Mouse (Mus musculus): ENCODE measurements around the gene Tmem221.
A peak's percentile ranks its signal among the peaks of the same experiment; 100 is the strongest.

Tmem221 gene

DNA sequence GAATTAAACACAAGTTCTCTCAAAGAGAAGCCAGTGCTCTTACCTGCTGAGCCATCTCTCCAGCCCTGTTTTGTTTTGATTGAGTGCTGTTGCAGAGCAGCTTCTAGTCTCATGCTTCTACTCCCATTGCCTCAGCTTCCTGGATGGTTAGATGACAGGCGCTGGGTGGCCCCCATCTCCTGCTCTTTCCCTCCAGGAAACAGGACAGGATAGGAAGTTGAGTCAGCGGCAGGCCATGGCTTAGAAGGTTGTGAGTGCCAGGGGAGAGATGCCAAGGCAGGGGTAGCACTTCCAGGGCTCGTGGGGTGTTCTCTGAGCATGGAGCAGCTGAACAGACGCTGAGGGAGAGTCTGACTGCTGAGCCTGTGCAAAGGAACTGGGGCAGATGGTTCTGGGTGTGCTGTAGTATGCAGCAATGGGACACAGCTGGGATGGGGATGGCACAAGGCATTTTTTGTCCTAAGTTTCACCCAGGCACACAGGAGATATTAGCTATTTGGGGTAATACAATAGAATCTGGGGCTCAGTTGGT lies 19.3 kb upstream of the Tmem221 start:
- DNase-seq, result no peak

- no peak for DNase-seq
These were observed 16.3 kb upstream of the Tmem221 start for GRCm38 (mm10) chr8:71575020-71575419.

DNA sequence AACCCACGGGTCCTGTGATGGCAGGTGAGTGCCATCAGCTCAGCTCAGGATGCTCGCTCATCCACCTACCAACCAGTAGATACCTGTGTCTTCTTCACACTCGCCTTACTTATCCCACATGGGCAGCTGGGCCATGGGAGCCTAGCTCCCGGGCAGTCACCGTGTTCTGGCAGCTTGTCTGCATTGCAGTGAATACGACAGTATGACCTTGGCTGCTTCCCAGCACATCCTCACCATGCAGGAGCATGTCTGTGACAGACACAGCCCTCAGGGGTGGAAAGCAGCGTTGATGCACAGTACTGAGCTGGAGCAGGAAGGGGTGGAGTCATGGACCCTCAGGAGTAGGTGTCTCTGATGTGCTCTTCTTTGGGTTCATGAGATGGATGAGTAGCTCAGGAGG lies 15.8 kb upstream of the Tmem221 start:
- DNase-seq, result no peak

- DNase-seq, result no peak
These were observed 14.4 kb upstream of the Tmem221 start for GRCm38 (mm10) chr8:71572847-71573633.

DNA sequence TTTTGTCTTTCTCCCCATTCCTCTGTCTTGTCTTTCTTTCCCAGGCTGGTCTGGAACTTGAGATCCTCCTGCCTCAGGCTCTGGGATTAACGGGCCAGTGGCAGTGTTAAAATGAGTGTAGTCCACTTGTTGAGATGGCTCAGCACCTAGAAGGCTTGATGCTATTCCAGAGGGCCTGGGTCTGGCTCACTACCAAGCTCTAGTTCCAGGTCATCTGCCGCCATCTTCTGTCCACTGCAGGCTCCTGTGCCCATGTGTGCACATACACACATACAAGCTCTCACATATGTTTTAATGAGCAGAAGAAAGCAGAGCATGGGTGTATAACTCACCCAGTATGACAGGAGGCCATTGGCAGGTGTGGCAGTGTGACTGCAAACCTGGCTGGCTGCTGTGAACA lies 13.4 kb upstream of the Tmem221 start:
- DNase-seq, result no peak

DNA sequence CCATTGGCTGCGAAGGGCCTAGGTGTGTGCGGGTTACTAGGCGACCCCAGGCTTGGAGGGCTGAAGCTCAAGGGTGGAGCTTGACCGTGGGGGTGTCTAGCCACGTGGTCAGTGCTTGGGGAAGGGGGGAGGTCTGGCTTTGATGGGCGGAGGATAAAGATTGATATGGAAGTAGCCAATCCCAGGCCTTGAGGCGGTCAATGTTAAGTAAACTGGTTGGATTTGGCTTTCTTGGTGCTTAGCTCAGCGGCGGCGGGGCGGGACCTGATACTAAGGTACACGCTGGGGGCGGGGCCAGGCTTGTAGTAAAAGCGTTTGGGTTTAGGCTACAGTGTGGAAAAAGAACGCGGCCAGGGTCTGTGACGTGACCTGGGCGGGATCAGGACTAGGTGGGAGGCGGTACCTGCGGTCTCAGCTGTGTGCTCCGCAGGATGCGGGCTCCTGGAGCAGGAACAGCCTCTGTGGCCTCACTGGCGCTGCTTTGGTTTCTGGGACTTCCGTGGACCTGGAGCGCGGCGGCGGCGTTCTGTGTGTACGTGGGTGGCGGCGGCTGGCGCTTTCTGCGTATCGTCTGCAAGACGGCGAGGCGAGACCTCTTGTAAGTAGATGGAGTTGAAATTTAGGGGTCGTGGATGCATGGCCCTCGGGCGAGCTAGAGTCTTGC lies 11.8 kb upstream of the Tmem221 start:
- peak; percentile 94 for DNase-seq

GRCm38 (mm10) chr8:71569366-71570290 lies 11.0 kb upstream of the Tmem221 start:
- peak; percentile 74 for DNase-seq

GRCm38 (mm10) chr8:71568941-71569340 lies 10.3 kb upstream of the Tmem221 start:
- DNase-seq, result no peak

- DNase-seq, result no peak
These were observed 9.8 kb upstream of the Tmem221 start, which contains the start of gene Slc27a1 for GRCm38 (mm10) chr8:71568387-71568937. Slc27a1 (plus strand) TSS chr8:71568882.

- DNase-seq, result no peak
These were observed 8.9 kb upstream of the Tmem221 start for GRCm38 (mm10) chr8:71567587-71567986.

DNA sequence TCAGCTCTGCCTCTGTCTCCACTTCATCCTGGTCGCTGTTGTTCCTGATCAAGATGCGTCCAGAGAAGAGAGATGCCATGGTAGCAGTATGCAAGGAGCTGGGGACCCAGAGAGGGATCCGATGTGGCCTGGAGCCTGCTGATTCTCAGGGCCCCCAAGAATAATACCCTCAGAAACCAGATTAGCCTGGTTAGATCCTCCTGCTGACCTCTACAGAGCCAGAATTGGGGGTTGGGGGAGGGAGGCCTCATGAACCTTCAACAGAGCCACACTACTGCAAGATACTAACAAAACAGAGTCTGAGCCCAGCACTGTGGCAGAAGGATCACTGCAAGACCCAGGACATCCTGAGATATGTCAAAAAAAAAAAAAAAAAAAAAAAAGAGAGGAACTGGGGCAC lies 7.8 kb upstream of the Tmem221 start, which contains the start of gene Nxnl1:
TSS of gene Nxnl1 (minus strand) at position 101 of the 400 bp plus-strand sequence.
- no peak for DNase-seq

DNA sequence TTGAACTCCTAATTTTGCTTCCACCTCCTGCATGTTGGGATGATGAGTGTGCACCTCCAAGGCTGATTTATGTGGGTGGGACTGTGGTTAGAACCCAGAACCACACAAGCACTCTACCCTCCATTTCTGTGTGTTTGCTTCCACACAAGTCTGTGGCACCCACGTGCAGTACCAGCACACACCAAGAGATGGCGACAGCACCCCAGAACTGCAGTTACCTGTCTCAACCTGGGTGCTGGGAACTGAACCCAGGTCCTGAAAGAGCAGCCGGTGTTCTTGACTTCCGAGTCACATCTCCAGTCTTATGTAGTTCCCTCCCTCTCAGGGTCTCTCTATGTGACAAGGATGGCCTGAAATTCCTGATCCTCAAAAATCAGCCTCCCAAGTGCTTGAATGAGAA lies 5.3 kb upstream of the Tmem221 start:
- DNase-seq, result peak; percentile 55

- DNase-seq, result peak; percentile 95
These were observed 4.1 kb upstream of the Tmem221 start for GRCm38 (mm10) chr8:71562751-71563150.

DNA sequence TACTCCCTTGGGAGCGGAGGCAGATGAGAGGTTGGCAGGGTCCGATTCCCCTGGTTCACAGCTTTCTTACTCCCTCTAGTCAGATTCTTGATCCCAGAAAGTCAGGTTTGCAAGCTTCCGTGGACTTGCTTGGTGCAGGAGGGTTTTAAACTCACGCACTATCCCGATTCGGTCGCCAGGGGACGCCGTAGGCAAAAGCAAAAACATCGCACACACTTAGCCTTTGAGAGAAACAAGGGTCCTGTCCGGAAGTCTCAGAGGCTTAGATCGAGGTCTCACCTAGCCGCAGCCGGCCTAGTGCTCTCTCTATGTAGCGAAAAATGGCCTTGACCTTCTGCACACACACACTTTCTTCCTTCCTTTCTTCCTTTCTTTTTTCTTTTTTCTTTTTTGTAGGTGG lies 2.7 kb upstream of the Tmem221 start:
- peak; percentile 83 for DNase-seq

- DNase-seq, result no peak
These were observed 2.1 kb upstream of the Tmem221 start for GRCm38 (mm10) chr8:71560765-71561164.

GRCm38 (mm10) chr8:71560071-71560470 lies 1.4 kb upstream of the Tmem221 start:
- DNase-seq, result no peak

DNA sequence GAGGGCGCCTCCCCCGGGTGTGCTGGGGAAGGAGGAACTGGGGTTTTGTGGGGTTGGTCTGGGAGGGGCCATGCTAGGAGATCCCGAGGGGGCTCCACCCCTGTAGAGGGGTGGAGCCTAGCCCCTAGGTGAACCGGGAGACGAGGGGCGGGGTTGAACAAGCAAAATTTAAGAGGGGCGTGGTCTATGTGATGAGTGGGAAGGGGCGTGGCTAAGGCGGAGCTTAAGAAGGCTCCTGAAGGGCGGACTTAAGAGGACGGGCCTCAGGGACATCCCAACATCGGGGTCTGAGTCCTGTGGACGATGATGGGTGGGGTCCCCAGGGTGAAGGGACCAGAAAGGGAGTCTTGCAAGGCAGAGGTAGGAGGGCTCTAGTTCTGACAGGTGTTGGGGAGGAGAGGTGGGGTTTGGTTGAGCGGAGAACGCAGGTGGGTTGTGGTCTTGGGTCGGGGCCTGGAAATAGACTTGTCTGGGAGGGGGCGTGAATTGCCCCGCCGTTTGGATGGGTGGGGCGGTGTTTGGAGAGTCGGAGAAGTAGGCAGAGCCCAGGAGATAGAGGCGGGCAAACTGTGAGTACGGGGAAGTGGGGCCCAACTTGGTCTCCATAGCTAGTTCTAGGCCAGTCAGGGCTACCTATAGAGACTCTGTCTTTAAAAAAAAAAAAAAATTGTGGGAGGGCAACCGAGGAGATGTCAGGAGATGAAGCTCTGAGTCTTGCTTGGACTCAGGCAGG lies 453 bp upstream of the Tmem221 start:
- peak; percentile 93 for DNase-seq

DNA sequence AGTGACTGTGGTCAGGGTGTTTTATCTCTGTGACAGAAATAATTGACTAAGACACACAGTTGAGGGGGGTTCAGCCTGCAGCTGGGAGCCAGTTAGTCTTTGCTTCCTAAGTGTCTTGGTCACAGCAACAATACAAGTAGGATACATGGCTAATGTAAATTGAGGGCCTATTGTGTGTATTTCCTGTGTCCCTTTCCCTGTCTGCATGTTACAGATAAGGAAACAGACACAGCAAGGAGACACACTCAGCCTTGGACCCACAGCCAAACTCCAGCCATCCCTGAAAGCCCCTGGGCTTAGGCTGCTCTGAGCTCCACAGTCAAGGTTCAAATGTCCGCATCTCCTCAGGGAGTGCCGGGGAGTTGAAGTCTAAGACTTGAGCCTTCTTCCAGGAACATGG lies 4.0 kb downstream of the Tmem221 start:
- no peak for DNase-seq

DNA sequence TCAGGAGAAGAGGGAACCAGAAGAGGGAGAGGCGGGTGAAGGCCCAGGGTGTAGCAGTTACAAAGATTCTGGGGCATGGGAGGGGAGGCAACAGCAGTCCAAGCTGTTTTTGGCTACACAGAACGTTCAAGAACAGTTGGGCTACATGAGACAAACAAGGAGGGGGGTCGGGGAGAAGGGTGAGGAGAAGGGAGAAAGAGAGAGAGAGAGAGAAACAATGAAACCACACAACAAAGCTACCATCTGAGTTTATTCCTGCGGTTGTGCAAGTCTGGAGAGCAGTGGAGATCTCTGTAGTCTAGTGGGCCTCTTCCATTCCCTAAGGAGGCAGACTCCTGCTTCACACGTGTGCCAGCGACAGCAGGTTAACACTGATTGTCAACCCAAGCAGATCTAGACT lies 4.7 kb downstream of the Tmem221 start:
- DNase-seq, result no peak

DNA sequence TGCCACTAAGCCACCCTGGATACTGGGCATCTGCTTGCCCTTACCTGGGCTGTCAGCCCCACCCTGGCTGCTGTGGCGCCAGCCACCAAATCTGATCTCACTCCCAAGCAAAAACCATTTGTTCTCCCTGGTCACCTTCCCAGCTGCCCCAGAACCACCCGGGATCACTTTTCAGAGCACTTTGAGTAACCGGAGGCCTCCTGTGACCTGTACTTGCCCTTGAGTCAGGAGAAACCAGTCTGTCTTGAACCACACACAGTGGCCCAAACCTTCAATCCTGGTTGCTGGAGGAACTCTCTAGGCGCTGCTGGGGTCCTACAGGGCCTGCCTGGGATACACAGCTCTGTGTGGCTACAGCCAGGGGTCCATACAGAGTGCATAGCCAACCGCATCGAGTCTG lies 5.9 kb downstream of the Tmem221 start:
- DNase-seq, result no peak

- DNase-seq, result peak; percentile 53
These were observed 7.9 kb downstream of the Tmem221 start for GRCm38 (mm10) chr8:71550754-71551153.

GRCm38 (mm10) chr8:71547590-71547989 lies 11.1 kb downstream of the Tmem221 start:
- DNase-seq, result peak; percentile 84

All from thymus, postnatal 4 days (tissue).